Mouse (Mus musculus): ENCODE measurements around the gene Tpgs1. TPM values are rescaled to one million over a fixed set of nuclear protein-coding genes. Genes with fewer than 3 reads are reported as not detected.
"Not testable (repeated sequence)": the region's sequence is repeated elsewhere in the genome, so short reads cannot be mapped to it uniquely, and the experiment has no call there.

Gene Tpgs1
- polyA plus RNA-seq, 1 experiment from 2014 or later = 63.0 TPM

GRCm38 (mm10) chr10:79700676-79701075, 31.5 kb downstream of the Tpgs1 start:
- H3K27me3 ChIP-seq (replicated peaks) = no peaks in the 10 kb centered on the region
- H3K4me3 ChIP-seq (replicated peaks) = no peak overlapping the region
- no peak overlapping the region for H3K9ac ChIP-seq
- H3K4me2 ChIP-seq (replicated peaks) = no peak overlapping the region
- H3K9me3 ChIP-seq = no peaks in the 10 kb centered on the region
- H3K4me1 ChIP-seq (replicated peaks) = peaks cover 36% of the 10 kb centered on the region
- no peaks in the 10 kb centered on the region for H3K36me3 ChIP-seq
- ATAC-seq = no peak
- H3K27ac ChIP-seq = peak overlapping the region; percentile 52
- 31% methylated on average over 7 of the region's 7 CpGs for WGBS

- WGBS = 32% methylated on average over 10 of the region's 10 CpGs
- Histone ChIP-seq H3K9ac (no peak overlapping the region), H3K4me1 (replicated peaks) (peaks cover 36% of the 10 kb centered on the region), H3K9me3 (no peaks in the 10 kb centered on the region), H3K4me2 (replicated peaks) (no peak overlapping the region), H3K4me3 (replicated peaks) (no peak overlapping the region), H3K27me3 (replicated peaks) (no peaks in the 10 kb centered on the region), H3K27ac (peak overlapping the region; percentile 52), H3K36me3 (no peaks in the 10 kb centered on the region)
- peak; percentile 5; the same call in 1 of the 2 replicates for ATAC-seq
Observed at GRCm38 (mm10) chr10:79701443-79702129, 32.4 kb downstream of the Tpgs1 start.

- 85% methylated on average over 4 of the region's 4 CpGs for WGBS
- H3K4me2 ChIP-seq (replicated peaks); H3K9me3 ChIP-seq; ATAC-seq; H3K27ac ChIP-seq; H3K4me3 ChIP-seq (replicated peaks); H3K36me3 ChIP-seq; H3K27me3 ChIP-seq (replicated peaks); H3K9ac ChIP-seq: not testable (repeated sequence)
- peaks cover 42% of the 10 kb centered on the region for H3K4me1 ChIP-seq (replicated peaks)
Observed at GRCm38 (mm10) chr10:79702970-79703369, 33.8 kb downstream of the Tpgs1 start.

GRCm38 (mm10) chr10:79703541-79703940, 34.4 kb downstream of the Tpgs1 start:
- H3K27me3 ChIP-seq (replicated peaks) = no peaks in the 10 kb centered on the region
- no peak for ATAC-seq
- 74% methylated on average over 10 of the region's 10 CpGs for WGBS
- H3K27ac ChIP-seq = peak overlapping the region; percentile 37; the same call in 1 of the 2 replicates
- H3K4me2 ChIP-seq (replicated peaks) = peak overlapping the region; percentile 77
- H3K4me1 ChIP-seq (replicated peaks) = peaks cover 39% of the 10 kb centered on the region
- H3K9ac ChIP-seq = 0 out of 2 replicates have a peak overlapping the region, but pooled peaks have one; percentile 23
- H3K4me3 ChIP-seq (replicated peaks) = no peak overlapping the region
- no peaks in the 10 kb centered on the region for H3K36me3 ChIP-seq
- no peaks in the 10 kb centered on the region for H3K9me3 ChIP-seq

GRCm38 (mm10) chr10:79704065-79704969, 35.1 kb downstream of the Tpgs1 start, which contains the start of gene Bsg:
TSS of gene Bsg (plus strand) at chr10:79704491.
- Histone ChIP-seq H3K4me3 (replicated peaks) (peak within 1 kb of the TSS; percentile 70), H3K27me3 (replicated peaks) (no peaks in the 10 kb centered on the region), H3K9ac (peak within 1 kb of the TSS; percentile 90), H3K36me3 (peaks cover 3% of the 10 kb centered on the region; the same call in 1 of the 2 replicates), H3K27ac (peak within 1 kb of the TSS; percentile 81), H3K4me2 (replicated peaks) (peak within 1 kb of the TSS; percentile 77), H3K4me1 (replicated peaks) (peaks cover 44% of the 10 kb centered on the region), H3K9me3 (no peaks in the 10 kb centered on the region)
- ATAC-seq = peak; percentile 95
- under 1% methylated on average over 65 of the region's 65 CpGs for WGBS

GRCm38 (mm10) chr10:79704970-79705360, 35.8 kb downstream of the Tpgs1 start:
- ATAC-seq = no peak
- H3K27ac ChIP-seq = peak overlapping the region; percentile 81; the same call in 1 of the 2 replicates
- peak overlapping the region; percentile 77 for H3K4me2 ChIP-seq (replicated peaks)
- 4% methylated on average over 10 of the region's 10 CpGs for WGBS
- peak overlapping the region; percentile 90 for H3K9ac ChIP-seq
- H3K4me1 ChIP-seq (replicated peaks) = peaks cover 45% of the 10 kb centered on the region
- no peaks in the 10 kb centered on the region for H3K9me3 ChIP-seq
- H3K36me3 ChIP-seq = peaks cover 10% of the 10 kb centered on the region
- no peaks in the 10 kb centered on the region for H3K27me3 ChIP-seq (replicated peaks)
- H3K4me3 ChIP-seq (replicated peaks) = peak overlapping the region; percentile 70

GRCm38 (mm10) chr10:79705951-79706350, 36.8 kb downstream of the Tpgs1 start:
- no peak for ATAC-seq
- Histone ChIP-seq H3K4me3 (replicated peaks) (peak overlapping the region; percentile 70), H3K9me3 (no peaks in the 10 kb centered on the region), H3K27me3 (replicated peaks) (no peaks in the 10 kb centered on the region), H3K27ac (no peak overlapping the region), H3K9ac (peak overlapping the region; percentile 90), H3K36me3 (peaks cover 20% of the 10 kb centered on the region), H3K4me2 (replicated peaks) (peak overlapping the region; percentile 77), H3K4me1 (replicated peaks) (peaks cover 45% of the 10 kb centered on the region)
- WGBS = 79% methylated on average over 5 of the region's 5 CpGs

- Histone ChIP-seq H3K36me3 (peaks cover 26% of the 10 kb centered on the region), H3K9ac (peak overlapping the region; percentile 90; the same call in 1 of the 2 replicates), H3K4me1 (replicated peaks) (peaks cover 39% of the 10 kb centered on the region), H3K4me3 (replicated peaks) (peak overlapping the region; percentile 70), H3K27ac (no peak overlapping the region), H3K27me3 (replicated peaks) (no peaks in the 10 kb centered on the region), H3K9me3 (no peaks in the 10 kb centered on the region), H3K4me2 (replicated peaks) (peak overlapping the region; percentile 77)
- no peak for ATAC-seq
- 77% methylated on average over 5 of the region's 5 CpGs for WGBS
Observed at GRCm38 (mm10) chr10:79706406-79707094, 37.4 kb downstream of the Tpgs1 start.

- no peak overlapping the region for H3K4me3 ChIP-seq (replicated peaks)
- ATAC-seq = no peak
- WGBS = 61% methylated on average over 1 of the region's 1 CpGs
- peaks cover 29% of the 10 kb centered on the region for H3K36me3 ChIP-seq
- peak overlapping the region; percentile 77 for H3K4me2 ChIP-seq (replicated peaks)
- peaks cover 37% of the 10 kb centered on the region for H3K4me1 ChIP-seq (replicated peaks)
- no peaks in the 10 kb centered on the region for H3K9me3 ChIP-seq
- H3K27ac ChIP-seq = no peak overlapping the region
- no peaks in the 10 kb centered on the region for H3K27me3 ChIP-seq (replicated peaks)
- H3K9ac ChIP-seq = no peak overlapping the region
Observed at GRCm38 (mm10) chr10:79707162-79707561, 38.0 kb downstream of the Tpgs1 start.

- no peaks in the 10 kb centered on the region for H3K9me3 ChIP-seq
- H3K27ac ChIP-seq = no peak overlapping the region
- WGBS = 66% methylated on average over 4 of the region's 4 CpGs
- no peak overlapping the region; the same call in 1 of the 2 replicates for H3K4me2 ChIP-seq (replicated peaks)
- H3K27me3 ChIP-seq (replicated peaks) = no peaks in the 10 kb centered on the region
- no peak overlapping the region for H3K4me3 ChIP-seq (replicated peaks)
- ATAC-seq = no peak
- peaks cover 37% of the 10 kb centered on the region for H3K4me1 ChIP-seq (replicated peaks)
- no peak overlapping the region for H3K9ac ChIP-seq
- peaks cover 29% of the 10 kb centered on the region for H3K36me3 ChIP-seq
Observed at GRCm38 (mm10) chr10:79707759-79708158, 38.6 kb downstream of the Tpgs1 start.

- peaks cover 29% of the 10 kb centered on the region for H3K36me3 ChIP-seq
- WGBS = 85% methylated on average over 21 of the region's 21 CpGs
- no peak for ATAC-seq
Observed at GRCm38 (mm10) chr10:79708668-79709067, 39.5 kb downstream of the Tpgs1 start.

GRCm38 (mm10) chr10:79709307-79709706, 40.1 kb downstream of the Tpgs1 start:
- Histone ChIP-seq H3K4me2 (replicated peaks) (no peak overlapping the region), H3K4me1 (replicated peaks) (peaks cover 37% of the 10 kb centered on the region), H3K9me3 (no peaks in the 10 kb centered on the region), H3K27me3 (replicated peaks) (no peaks in the 10 kb centered on the region), H3K4me3 (replicated peaks) (no peak overlapping the region), H3K36me3 (peaks cover 29% of the 10 kb centered on the region), H3K9ac (no peak overlapping the region), H3K27ac (no peak overlapping the region)
- no peak for ATAC-seq
- WGBS = 63% methylated on average over 7 of the region's 7 CpGs

More at GRCm38 (mm10) chr10:79708668-79709067, 39.5 kb downstream of the Tpgs1 start:
- H3K9ac ChIP-seq = no peak overlapping the region
- H3K4me1 ChIP-seq (replicated peaks) = peaks cover 37% of the 10 kb centered on the region
- no peak overlapping the region for H3K27ac ChIP-seq
- no peak overlapping the region for H3K4me2 ChIP-seq (replicated peaks)
- no peaks in the 10 kb centered on the region for H3K27me3 ChIP-seq (replicated peaks)
- H3K9me3 ChIP-seq = no peaks in the 10 kb centered on the region
- no peak overlapping the region for H3K4me3 ChIP-seq (replicated peaks)
